Mouse (Mus musculus) midbrain, embryonic 15.5 days (tissue): Measurements from ENCODE around the gene Krtap4-2. TPM values are rescaled to one million over a fixed set of nuclear protein-coding genes. Genes with fewer than 3 reads are reported as not detected.
"Not testable (repeated sequence)": the region's sequence is repeated elsewhere in the genome, so short reads cannot be mapped to it uniquely, and the experiment has no call there.

Experiments used
- ATAC-seq: fragments of 200-750 bp; cut with Nextera tagmentation; replicated peaks from 2 replicates; pipeline ENCODE4 v1.8.0; 2017; ENCODE audit warnings: moderate TSS enrichment
- H3K27ac ChIP-seq: fragments of 300-500 bp; sonication (generic); 2 replicates; pipeline ENCODE4 v1.5.1; 2015; ENCODE audit warnings: mild to moderate bottlenecking, inconsistent platforms
- H3K27me3 ChIP-seq: fragments of 300-500 bp; sonication (generic); replicated peaks from 2 replicates; pipeline ENCODE4 v1.6.1; 2015; ENCODE audit warnings: inconsistent platforms
- H3K36me3 ChIP-seq: fragments of 300-500 bp; sonication (generic); replicated peaks from 2 replicates; pipeline ENCODE4 v1.6.1; 2015; ENCODE audit warnings: inconsistent platforms
- H3K4me1 ChIP-seq: fragments of 300-500 bp; sonication (generic); 2 replicates; pipeline ENCODE4 v1.6.1; 2015; ENCODE audit warnings: inconsistent platforms
- H3K4me2 ChIP-seq: fragments of 300-500 bp; sonication (generic); 2 replicates; pipeline ENCODE4 v1.6.1; 2015; ENCODE audit warnings: inconsistent platforms, mild to moderate bottlenecking, moderate library complexity
- H3K4me3 ChIP-seq: fragments of 300-500 bp; sonication (generic); 2 replicates; pipeline ENCODE4 v1.5.1; 2015; ENCODE audit warnings: mild to moderate bottlenecking, inconsistent platforms
- H3K9ac ChIP-seq: fragments of 300-500 bp; sonication (generic); 2 replicates; pipeline ENCODE4 v1.6.1; 2015; ENCODE audit warnings: mild to moderate bottlenecking, inconsistent platforms
- H3K9me3 ChIP-seq: fragments of 300-500 bp; sonication (generic); 2 replicates; pipeline ENCODE4 v1.6.1; 2016; ENCODE audit warnings: inconsistent platforms
- WGBS: fragments of 180-500 bp; shearing (Covaris S2); methylation state at CpG from one replicate; pipeline ENCODE4 v1.1.7; 2015; ENCODE audit warnings: mixed read lengths; 5-methylcytosine and 5-hydroxymethylcytosine counted together
- polyA plus RNA-seq: library from polyadenylated mRNA; unstranded; fragments of >200 nt; fragmentation: Nextera tagmentation; extraction: Ambion mirVana; gene quantifications from 2 replicates; pipeline ENCODE4 v1.2.1, GENCODE M21; 2015

Krtap4-2 gene
- polyA plus RNA-seq, 1 experiment from 2014 or later: not detected

DNA sequence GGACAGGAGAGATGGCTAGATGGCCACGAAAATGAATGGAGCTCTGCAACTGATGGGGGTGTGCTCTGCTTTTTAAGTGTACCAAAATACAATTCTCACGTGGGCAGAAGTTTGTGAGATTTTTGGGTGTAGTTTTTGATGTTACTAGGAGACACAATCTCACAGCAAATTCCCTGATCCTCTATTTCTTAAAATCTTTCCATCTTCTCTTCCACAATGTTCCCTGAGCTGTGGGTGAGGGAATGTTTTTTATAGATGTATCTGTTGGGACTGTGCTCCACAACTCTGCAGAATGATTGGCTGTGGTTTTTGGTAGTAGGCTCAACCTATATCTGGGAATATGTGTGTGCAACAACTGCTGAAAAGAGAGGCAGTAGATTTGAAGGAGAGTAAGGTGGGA is 1.6 kb downstream of the Krtap4-2 start:
- Histone ChIP-seq H3K4me2 (no peak overlapping the region), H3K9ac (no peak overlapping the region), H3K4me3 (no peak overlapping the region), H3K27ac (no peak overlapping the region), H3K27me3 (no peaks in the 10 kb centered on the region), H3K36me3 (no peaks in the 10 kb centered on the region), H3K9me3 (no peaks in the 10 kb centered on the region), H3K4me1 (0 out of 2 replicates have a peak, but pooled peaks cover 5% of the 10 kb centered on the region)
- no peak for ATAC-seq
- WGBS: 84% methylated on average over 2 of the region's 2 CpGs

DNA sequence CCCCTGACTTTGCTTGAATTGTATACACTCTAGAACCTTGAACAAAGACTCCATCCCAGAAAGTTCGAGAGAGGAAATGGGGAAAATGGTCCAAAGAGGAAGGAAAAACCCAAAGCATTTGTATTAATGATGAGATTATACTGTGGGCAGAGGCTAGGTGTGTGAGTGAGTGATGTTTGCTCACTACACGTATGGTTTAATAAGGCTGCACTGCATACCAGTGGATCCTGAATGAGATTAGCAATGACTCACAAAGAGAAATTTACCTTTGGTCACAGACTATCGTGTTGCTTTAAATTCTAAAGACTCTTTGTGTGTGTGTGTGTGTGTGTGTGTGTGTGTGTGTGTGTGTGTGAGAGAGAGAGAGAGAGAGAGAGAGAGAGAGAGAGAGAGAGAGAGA is 4.0 kb downstream of the Krtap4-2 start:
- no peaks in the 10 kb centered on the region for H3K27me3 ChIP-seq
- H3K36me3 ChIP-seq: no peaks in the 10 kb centered on the region
- H3K9ac ChIP-seq: no peak overlapping the region
- 0 out of 2 replicates have a peak, but pooled peaks cover 5% of the 10 kb centered on the region for H3K4me1 ChIP-seq
- no peak overlapping the region for H3K27ac ChIP-seq
- no peaks in the 10 kb centered on the region for H3K9me3 ChIP-seq
- no peak overlapping the region for H3K4me2 ChIP-seq
- no peak overlapping the region for H3K4me3 ChIP-seq
- 80% methylated on average over 3 of the region's 3 CpGs for WGBS
- ATAC-seq: no peak

- Histone ChIP-seq H3K27me3 (no peaks in the 10 kb centered on the region), H3K9ac (no peak within 1 kb of the TSS), H3K9me3 (no peaks in the 10 kb centered on the region), H3K27ac (no peak within 1 kb of the TSS), H3K36me3 (no peaks in the 10 kb centered on the region), H3K4me3 (no peak within 1 kb of the TSS), H3K4me1 (no peaks in the 10 kb centered on the region), H3K4me2 (no peak within 1 kb of the TSS)
- no peak for ATAC-seq
- 82% methylated on average over 4 of the region's 4 CpGs for WGBS
Observed at GRCm38 (mm10) chr11:99628138-99628537, 6.7 kb downstream of the Krtap4-2 start, which contains the start of gene Krtap4-1. TSS of gene Krtap4-1 (minus strand) at chr11:99628238.

DNA sequence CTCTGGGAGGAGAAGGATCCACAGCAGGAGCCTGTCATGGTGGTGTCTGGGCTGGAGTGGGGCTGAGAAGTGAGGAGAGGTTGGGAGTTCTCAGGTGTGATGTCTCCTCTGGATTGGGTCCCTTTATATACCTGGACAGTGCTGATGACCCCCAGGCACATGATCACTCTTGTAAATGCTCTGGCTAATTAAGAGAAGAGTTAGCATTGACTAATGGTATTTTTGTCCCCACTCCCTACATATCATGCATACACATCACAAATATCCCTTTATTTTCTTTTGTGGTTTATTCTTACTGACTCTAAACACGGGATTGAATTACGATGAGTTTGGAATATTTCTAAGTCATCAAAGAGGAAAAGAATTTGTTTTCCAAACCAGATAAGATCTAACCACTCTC is 14.5 kb downstream of the Krtap4-2 start, which contains the start of gene Gm11562:
Gene Gm11562 (minus strand): TSS at position 101 of the 400 bp plus-strand sequence.
- Histone ChIP-seq H3K4me2 (no peak within 1 kb of the TSS), H3K4me1 (no peaks in the 10 kb centered on the region), H3K9ac (no peak within 1 kb of the TSS), H3K27ac (no peak within 1 kb of the TSS), H3K27me3 (no peaks in the 10 kb centered on the region), H3K36me3 (no peaks in the 10 kb centered on the region), H3K9me3 (no peaks in the 10 kb centered on the region), H3K4me3 (no peak within 1 kb of the TSS)
- 85% methylated on average over 2 of the region's 2 CpGs for WGBS
- no peak for ATAC-seq

DNA sequence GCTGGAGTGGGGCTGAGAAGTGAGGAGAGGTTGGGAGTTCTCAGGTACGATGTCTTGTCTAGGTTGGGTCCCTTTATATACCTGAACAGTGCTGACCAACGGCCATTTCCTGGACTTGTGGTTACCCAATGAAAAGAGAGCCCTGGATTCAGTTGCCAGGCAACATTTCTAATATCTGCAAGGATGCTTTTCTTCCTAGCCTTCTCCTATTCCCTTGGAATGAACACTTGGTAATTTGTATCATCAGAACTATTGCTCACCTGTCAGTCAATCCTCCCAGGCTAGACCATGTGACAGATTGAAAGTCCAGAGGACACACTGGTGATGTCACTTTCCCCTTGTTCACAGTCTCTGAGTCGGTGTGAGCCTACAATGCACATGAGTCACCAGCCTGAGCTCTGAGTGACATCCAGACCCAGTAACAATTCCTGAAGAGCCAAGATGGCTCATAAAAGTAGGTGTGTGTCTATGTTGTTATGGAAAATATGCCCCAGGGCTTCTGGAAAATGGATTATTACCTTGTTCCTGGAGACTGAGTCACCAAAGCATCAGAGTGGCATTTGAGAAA is 20.0 kb downstream of the Krtap4-2 start, which contains the start of gene Krtap2-4:
Gene Krtap2-4 (minus strand): TSS at position 51 of the 568 bp plus-strand sequence.
- Histone ChIP-seq H3K4me1 (no peaks in the 10 kb centered on the region), H3K4me2 (no peak within 1 kb of the TSS), H3K9me3 (no peaks in the 10 kb centered on the region), H3K27me3 (no peaks in the 10 kb centered on the region), H3K36me3 (no peaks in the 10 kb centered on the region), H3K27ac (no peak within 1 kb of the TSS), H3K4me3 (no peak within 1 kb of the TSS), H3K9ac (no peak within 1 kb of the TSS)
- WGBS: 68% methylated on average over 3 of the region's 3 CpGs
- no peak for ATAC-seq

DNA sequence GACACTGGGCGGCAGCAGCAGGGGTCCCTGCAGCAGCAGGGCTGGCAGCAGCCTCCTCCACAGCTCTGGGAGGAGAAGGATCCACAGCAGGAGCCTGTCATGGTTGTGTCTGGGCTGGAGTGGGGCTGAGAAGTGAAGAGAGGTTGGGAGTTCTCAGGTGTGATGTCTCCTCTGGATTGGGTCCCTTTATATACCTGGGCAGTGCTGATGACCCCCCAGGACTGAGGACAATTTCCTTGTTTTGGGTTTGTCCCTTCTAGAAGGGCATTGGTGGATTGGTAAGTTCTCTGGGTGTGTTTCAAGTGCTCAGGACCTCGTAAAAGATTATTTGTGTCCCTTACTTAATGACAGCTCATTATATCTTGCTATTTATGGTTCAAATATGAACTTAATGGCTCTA is 24.8 kb downstream of the Krtap4-2 start, which contains the start of gene Gm11937:
Gene Gm11937 (minus strand): TSS at position 101 of the 400 bp plus-strand sequence.
- not testable (repeated sequence) for H3K27ac ChIP-seq, H3K9me3 ChIP-seq, ATAC-seq, H3K27me3 ChIP-seq, H3K4me2 ChIP-seq, H3K4me3 ChIP-seq, H3K9ac ChIP-seq, H3K36me3 ChIP-seq, H3K4me1 ChIP-seq
- 78% methylated on average over 1 of the region's 2 CpGs for WGBS

- 73% methylated on average over 1 of the region's 1 CpGs for WGBS
- no peak overlapping the region for H3K4me3 ChIP-seq
- no peaks in the 10 kb centered on the region for H3K36me3 ChIP-seq
- H3K27me3 ChIP-seq: no peaks in the 10 kb centered on the region
- H3K4me2 ChIP-seq: no peak overlapping the region
- H3K9me3 ChIP-seq: no peaks in the 10 kb centered on the region
- no peak overlapping the region for H3K27ac ChIP-seq
- no peak overlapping the region for H3K9ac ChIP-seq
- H3K4me1 ChIP-seq: no peaks in the 10 kb centered on the region
- no peak for ATAC-seq
Observed at GRCm38 (mm10) chr11:99609126-99609525, 25.8 kb downstream of the Krtap4-2 start.

DNA sequence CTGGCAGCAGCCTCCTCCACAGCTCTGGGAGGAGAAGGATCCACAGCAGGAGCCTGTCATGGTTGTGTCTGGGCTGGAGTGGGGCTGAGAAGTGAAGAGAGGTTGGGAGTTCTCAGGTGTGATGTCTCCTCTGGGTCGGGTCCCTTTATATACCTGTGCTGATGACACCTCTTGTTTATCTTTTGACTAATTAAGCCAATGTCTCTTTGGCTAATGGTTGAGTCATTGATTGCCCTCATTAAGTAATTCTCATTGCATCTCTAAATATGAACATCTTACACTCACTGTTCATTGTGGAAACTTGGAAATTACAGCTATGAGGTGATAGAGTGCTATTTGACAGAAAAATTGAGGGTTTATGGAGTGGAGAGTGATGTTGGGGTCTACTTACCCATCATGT is 31.7 kb downstream of the Krtap4-2 start, which contains the start of gene Gm11938:
Gene Gm11938 (minus strand): TSS at position 101 of the 400 bp plus-strand sequence.
- not testable (repeated sequence) for H3K27me3 ChIP-seq, H3K27ac ChIP-seq, H3K9me3 ChIP-seq, H3K36me3 ChIP-seq, H3K9ac ChIP-seq, H3K4me3 ChIP-seq, H3K4me2 ChIP-seq, ATAC-seq, H3K4me1 ChIP-seq
- 78% methylated on average over 1 of the region's 1 CpGs for WGBS

DNA sequence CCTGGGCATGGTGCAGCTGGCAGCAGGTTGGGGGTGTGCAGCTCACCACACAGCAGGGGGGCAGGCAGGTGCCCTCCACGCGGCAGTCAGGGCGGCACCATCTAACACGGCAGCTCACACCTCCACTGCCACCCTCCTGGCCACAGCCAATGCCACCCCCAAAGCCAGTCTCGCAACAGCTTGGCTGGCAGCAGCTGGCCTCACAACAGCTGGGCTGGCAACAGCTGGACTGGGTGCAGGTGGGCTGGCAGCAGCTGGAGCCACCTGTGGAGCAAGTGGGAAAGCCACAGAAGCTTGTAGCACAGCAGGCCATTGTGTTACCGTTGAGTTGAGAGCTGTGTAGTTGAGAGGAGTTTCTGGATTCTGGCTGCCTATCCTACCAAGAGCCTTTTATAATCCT is 37.1 kb downstream of the Krtap4-2 start, which contains the start of gene Krtap9-3:
Gene Krtap9-3 (minus strand): TSS at position 364 of the 400 bp plus-strand sequence.
- 88% methylated on average over 6 of the region's 6 CpGs for WGBS
- H3K4me1 ChIP-seq, H3K36me3 ChIP-seq, H3K27ac ChIP-seq, H3K4me2 ChIP-seq, H3K9ac ChIP-seq, H3K9me3 ChIP-seq, ATAC-seq, H3K4me3 ChIP-seq, H3K27me3 ChIP-seq: not testable (repeated sequence)

GRCm38 (mm10) chr11:99590981-99591380 is 43.9 kb downstream of the Krtap4-2 start, which contains the start of gene Krtap1-3:
TSS of gene Krtap1-3 (minus strand) at chr11:99591339.
- Histone ChIP-seq H3K27ac (no peak within 1 kb of the TSS), H3K4me1 (no peaks in the 10 kb centered on the region), H3K9me3 (no peaks in the 10 kb centered on the region), H3K27me3 (no peaks in the 10 kb centered on the region), H3K36me3 (no peaks in the 10 kb centered on the region), H3K4me2 (no peak within 1 kb of the TSS), H3K4me3 (no peak within 1 kb of the TSS), H3K9ac (no peak within 1 kb of the TSS)
- no peak for ATAC-seq
- WGBS: 89% methylated on average over 6 of the region's 6 CpGs

- no peak for ATAC-seq
- WGBS: 87% methylated on average over 7 of the region's 7 CpGs
Observed at GRCm38 (mm10) chr11:99585096-99585495, 49.8 kb downstream of the Krtap4-2 start.

More at GRCm38 (mm10) chr11:99585096-99585495, 49.8 kb downstream of the Krtap4-2 start:
- Histone ChIP-seq H3K4me2 (no peak overlapping the region), H3K4me1 (no peaks in the 10 kb centered on the region), H3K9me3 (no peaks in the 10 kb centered on the region), H3K4me3 (no peak overlapping the region), H3K27ac (no peak overlapping the region), H3K27me3 (no peaks in the 10 kb centered on the region), H3K36me3 (no peaks in the 10 kb centered on the region), H3K9ac (no peak overlapping the region)
